Mouse (Mus musculus) brain, embryonic 14.5 days (tissue): ENCODE measurements around the gene Klf13. TPM values are rescaled to one million over a fixed set of nuclear protein-coding genes. Genes with fewer than 3 reads are reported as not detected.

ENCODE experiments used
- DNase-seq: peaks from one replicate; pipeline ENCODE4 v3.0.0-alpha.2; 2011; ENCODE audit warnings: low read depth
- CTCF ChIP-seq: fragments of 200-500 bp; IDR thresholded peaks from 2 replicates; pipeline ENCODE4 v1.5.1; 2012; ENCODE audit warnings: inconsistent platforms, mild to moderate bottlenecking, moderate library complexity, borderline replicate concordance; ENCODE audit not compliant: insufficient read depth, insufficient read length; ENCODE audit errors: extremely low read depth
- POLR2A ChIP-seq: fragments of 200-500 bp; IDR thresholded peaks from 2 replicates; pipeline ENCODE4 v1.6.1; 2012; ENCODE audit warnings: mild to moderate bottlenecking, inconsistent platforms, borderline replicate concordance; ENCODE audit not compliant: poor library complexity, insufficient read depth, insufficient read length, severe bottlenecking; ENCODE audit errors: extremely low read depth
- polyA plus RNA-seq: library from polyadenylated mRNA; depleted of rRNA; stranded (reverse); fragments of >200 nt; gene quantifications from 2 replicates; pipeline ENCODE4 v1.2.3, GENCODE M21; 2012

The Klf13 gene
- polyA plus RNA-seq, 1 experiment: 19.8 TPM

- no peak for TF ChIP-seq POLR2A
- no peak for TF ChIP-seq CTCF
- DNase-seq: no peak
Observed at GRCm38 (mm10) chr7:63927121-63927520, 11.6 kb downstream of the Klf13 start.

- no peak for TF ChIP-seq POLR2A
- TF ChIP-seq CTCF: no peak
Observed at GRCm38 (mm10) chr7:63926492-63926891, 12.2 kb downstream of the Klf13 start.

GRCm38 (mm10) chr7:63925413-63926360 lies 13.0 kb downstream of the Klf13 start:
- peak; percentile 71 for DNase-seq
- TF ChIP-seq CTCF (no peak), POLR2A (no peak)

More at GRCm38 (mm10) chr7:63926492-63926891, 12.2 kb downstream of the Klf13 start:
- DNase-seq: peak; percentile 27

- TF ChIP-seq CTCF (no peak), POLR2A (no peak)
- peak; percentile 75 for DNase-seq
Observed at GRCm38 (mm10) chr7:63924747-63925412, 13.8 kb downstream of the Klf13 start.

- TF ChIP-seq POLR2A: no peak
- no peak for TF ChIP-seq CTCF
- peak; percentile 22 for DNase-seq
Observed at GRCm38 (mm10) chr7:63924151-63924550, 14.6 kb downstream of the Klf13 start.

- DNase-seq: no peak
- TF ChIP-seq POLR2A (no peak), CTCF (no peak)
Observed at GRCm38 (mm10) chr7:63922975-63923374, 15.7 kb downstream of the Klf13 start.

- DNase-seq: no peak
- TF ChIP-seq CTCF: no peak
- TF ChIP-seq POLR2A: no peak
Observed at GRCm38 (mm10) chr7:63922571-63922970, 16.1 kb downstream of the Klf13 start.

- TF ChIP-seq CTCF (no peak), POLR2A (no peak)
- DNase-seq: no peak
Observed at GRCm38 (mm10) chr7:63921909-63922562, 16.7 kb downstream of the Klf13 start.

GRCm38 (mm10) chr7:63918771-63919768 lies 19.6 kb downstream of the Klf13 start:
- TF ChIP-seq POLR2A (no peak), CTCF (no peak)
- DNase-seq: no peak

- no peak for TF ChIP-seq POLR2A
- TF ChIP-seq CTCF: no peak
- DNase-seq: peak; percentile 82
Observed at GRCm38 (mm10) chr7:63917693-63918092, 21.0 kb downstream of the Klf13 start.
